Mouse (Mus musculus): ENCODE data around the gene Prkcd.

DNA sequence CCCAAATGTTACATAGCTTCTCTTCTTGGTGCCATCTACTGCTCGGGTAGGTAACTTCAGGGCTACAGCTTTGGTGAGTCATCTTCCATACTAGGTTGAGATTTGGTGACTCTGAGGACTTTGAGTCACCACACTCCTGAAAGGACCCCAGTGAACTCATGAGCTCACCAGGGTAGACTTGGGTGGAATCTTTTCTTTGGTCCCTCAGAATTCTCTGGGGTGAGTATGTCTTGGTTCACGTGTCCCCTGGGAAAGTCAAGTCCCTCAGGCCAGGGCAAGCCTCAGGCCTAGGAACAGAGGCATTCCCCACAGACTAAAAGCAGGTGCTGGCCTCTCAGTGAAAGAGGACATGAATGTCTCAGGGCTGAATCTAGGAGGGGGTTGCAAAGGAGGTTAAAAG, 41.9 kb downstream of the Prkcd start:
- TF ChIP-seq MYOG (IDR thresholded peaks at IDR 0.05; ENCODE audit: control insufficient read depth, extremely low read depth, insufficient read length) (no peak), CTCF (IDR thresholded peaks at IDR 0.05; ENCODE audit: control insufficient read depth, insufficient read depth, insufficient read length) (no peak), FOSL1 (IDR thresholded peaks at IDR 0.05; ENCODE audit: insufficient read depth, low read length, poor library complexity, severe bottlenecking) (no peak), USF1 (IDR thresholded peaks at IDR 0.05; ENCODE audit: low read depth) (no peak), MAX (IDR thresholded peaks at IDR 0.05) (no peak), MYOD1 (IDR thresholded peaks at IDR 0.05; ENCODE audit: control insufficient read depth, insufficient read length, low read depth) (no peak)
